Mouse (Mus musculus) forebrain, embryonic 13.5 days (tissue): ENCODE results near the gene Gm6020. TPM values are rescaled to one million over a fixed set of nuclear protein-coding genes. Genes with fewer than 3 reads are reported as not detected.
"Not testable (repeated sequence)": the region's sequence is repeated elsewhere in the genome, so short reads cannot be mapped to it uniquely, and the experiment has no call there.

Experiments used
- ATAC-seq: fragments of 200-750 bp; cut with Nextera tagmentation; 2 replicates; pipeline ENCODE4 v1.8.0; 2017
- H3K27ac ChIP-seq: fragments of 300-500 bp; sonication (generic); 2 replicates; pipeline ENCODE4 v1.5.1; 2015; ENCODE audit warnings: inconsistent platforms, mild to moderate bottlenecking, moderate library complexity
- H3K27me3 ChIP-seq: fragments of 300-500 bp; sonication (generic); 2 replicates; pipeline ENCODE4 v1.6.1; 2015; ENCODE audit warnings: mild to moderate bottlenecking, inconsistent platforms
- H3K36me3 ChIP-seq: fragments of 300-500 bp; sonication (generic); 2 replicates; pipeline ENCODE4 v1.6.1; 2015; ENCODE audit warnings: mild to moderate bottlenecking, inconsistent platforms; ENCODE audit not compliant: poor library complexity, severe bottlenecking
- H3K4me1 ChIP-seq: fragments of 300-500 bp; sonication (generic); 2 replicates; pipeline ENCODE4 v1.6.1; 2015; ENCODE audit warnings: inconsistent platforms
- H3K4me2 ChIP-seq: fragments of 300-500 bp; sonication (generic); 2 replicates; pipeline ENCODE4 v1.6.1; 2015; ENCODE audit warnings: inconsistent platforms, mild to moderate bottlenecking, moderate library complexity
- H3K4me3 ChIP-seq: fragments of 300-500 bp; sonication (generic); 2 replicates; pipeline ENCODE4 v1.5.1; 2015; ENCODE audit warnings: mild to moderate bottlenecking, inconsistent platforms
- H3K9ac ChIP-seq: fragments of 300-500 bp; sonication (generic); 2 replicates; pipeline ENCODE4 v1.6.1; 2015; ENCODE audit warnings: mild to moderate bottlenecking, inconsistent platforms
- H3K9me3 ChIP-seq: fragments of 300-500 bp; sonication (generic); replicated peaks from 2 replicates; pipeline ENCODE4 v1.6.1; 2016; ENCODE audit warnings: inconsistent platforms
- WGBS: fragments of 180-500 bp; shearing (Covaris S2); methylation state at CpG from one replicate; pipeline ENCODE4 v1.1.7; 2015; 5-methylcytosine and 5-hydroxymethylcytosine counted together
- polyA plus RNA-seq: library from polyadenylated mRNA; unstranded; fragments of >200 nt; fragmentation: Nextera tagmentation; extraction: Ambion mirVana; gene quantifications from 2 replicates; pipeline ENCODE4 v1.2.1, GENCODE M21; 2015

The Gm6020 gene
- not detected in 2 replicates for polyA plus RNA-seq

- 90% methylated on average over 2 of the region's 2 CpGs for WGBS
- H3K27ac ChIP-seq, H3K27me3 ChIP-seq, H3K4me2 ChIP-seq, H3K4me1 ChIP-seq, H3K9ac ChIP-seq, H3K4me3 ChIP-seq, ATAC-seq, H3K36me3 ChIP-seq: not testable (repeated sequence)
- H3K9me3 ChIP-seq = peaks cover 16% of the 10 kb centered on the region
These were observed at the start of gene Gm6020 for GRCm38 (mm10) chr19:61183590-61183989. Gene Gm6020 (plus strand): TSS chr19:61183890.

- no peaks in the 10 kb centered on the region for H3K27me3 ChIP-seq
- no peaks in the 10 kb centered on the region for H3K9me3 ChIP-seq
- H3K4me1 ChIP-seq = peaks cover 10% of the 10 kb centered on the region
- no peak overlapping the region for H3K9ac ChIP-seq
- no peak overlapping the region for H3K27ac ChIP-seq
- H3K4me3 ChIP-seq = no peak overlapping the region
- no peak for ATAC-seq
- H3K36me3 ChIP-seq = peaks cover 4% of the 10 kb centered on the region; the same call in 1 of the 2 replicates
- no peak overlapping the region for H3K4me2 ChIP-seq
These were observed 45.0 kb upstream of the Gm6020 start for GRCm38 (mm10) chr19:61138655-61139054.

- H3K36me3 ChIP-seq = no peaks in the 10 kb centered on the region
- peak within 1 kb of the TSS; percentile 76 for H3K4me2 ChIP-seq
- peak within 1 kb of the TSS; percentile 85 for H3K9ac ChIP-seq
- H3K9me3 ChIP-seq = no peaks in the 10 kb centered on the region
- peak within 1 kb of the TSS; percentile 65 for H3K4me3 ChIP-seq
- under 1% methylated on average over 18 of the region's 18 CpGs for WGBS
- no peaks in the 10 kb centered on the region for H3K27me3 ChIP-seq
- ATAC-seq = peak; percentile 100
- H3K27ac ChIP-seq = no peak within 1 kb of the TSS
- peaks cover 10% of the 10 kb centered on the region for H3K4me1 ChIP-seq
These were observed 43.1 kb upstream of the Gm6020 start, which contains the start of gene Zfp950 for GRCm38 (mm10) chr19:61140342-61141206. Gene Zfp950 (minus strand): TSS chr19:61140840.

- H3K4me1 ChIP-seq = peaks cover 10% of the 10 kb centered on the region
- peak overlapping the region; percentile 65 for H3K4me3 ChIP-seq
- no peak for ATAC-seq
- no peaks in the 10 kb centered on the region for H3K9me3 ChIP-seq
- no peak overlapping the region for H3K27ac ChIP-seq
- no peaks in the 10 kb centered on the region for H3K36me3 ChIP-seq
- H3K9ac ChIP-seq = no peak overlapping the region; the same call in 1 of the 2 replicates
- no peaks in the 10 kb centered on the region for H3K27me3 ChIP-seq
- peak overlapping the region; percentile 76 for H3K4me2 ChIP-seq
- WGBS = 22% methylated on average over 4 of the region's 4 CpGs
These were observed 42.4 kb upstream of the Gm6020 start for GRCm38 (mm10) chr19:61141299-61141698.

GRCm38 (mm10) chr19:61151372-61151700, 32.4 kb upstream of the Gm6020 start:
- peak overlapping the region; percentile 58 for H3K9ac ChIP-seq
- 8% methylated on average over 8 of the region's 8 CpGs for WGBS

GRCm38 (mm10) chr19:61151701-61152420, 31.8 kb upstream of the Gm6020 start:
- WGBS = 6% methylated on average over 27 of the region's 27 CpGs
- peak overlapping the region; percentile 58 for H3K9ac ChIP-seq
- peaks cover 7% of the 10 kb centered on the region; the same call in 1 of the 2 replicates for H3K27me3 ChIP-seq
- no peaks in the 10 kb centered on the region for H3K36me3 ChIP-seq
- peak overlapping the region; percentile 41 for H3K4me3 ChIP-seq
- ATAC-seq = peak; percentile 74
- peaks cover 9% of the 10 kb centered on the region; the same call in 1 of the 2 replicates for H3K4me1 ChIP-seq
- H3K27ac ChIP-seq = no peak overlapping the region
- H3K4me2 ChIP-seq = peak overlapping the region; percentile 80
- H3K9me3 ChIP-seq = no peaks in the 10 kb centered on the region

More at GRCm38 (mm10) chr19:61151372-61151700, 32.4 kb upstream of the Gm6020 start:
- Histone ChIP-seq H3K4me2 (peak overlapping the region; percentile 80), H3K27me3 (peaks cover 7% of the 10 kb centered on the region; the same call in 1 of the 2 replicates), H3K4me1 (peaks cover 9% of the 10 kb centered on the region; the same call in 1 of the 2 replicates), H3K9me3 (no peaks in the 10 kb centered on the region), H3K27ac (no peak overlapping the region), H3K4me3 (peak overlapping the region; percentile 41), H3K36me3 (no peaks in the 10 kb centered on the region)
- peak; percentile 70 for ATAC-seq

GRCm38 (mm10) chr19:61175756-61176324, 7.8 kb upstream of the Gm6020 start, which contains the start of gene Gm7102:
Gene Gm7102 (minus strand): TSS chr19:61176309.
- no peak for ATAC-seq
- 39% methylated on average over 39 of the region's 39 CpGs for WGBS
- H3K4me1 ChIP-seq = no peaks in the 10 kb centered on the region
- H3K4me2 ChIP-seq = peak within 1 kb of the TSS; percentile 50
- H3K27ac ChIP-seq = no peak within 1 kb of the TSS
- peak within 1 kb of the TSS; percentile 26 for H3K4me3 ChIP-seq
- no peaks in the 10 kb centered on the region for H3K36me3 ChIP-seq
- no peak within 1 kb of the TSS; the same call in 1 of the 2 replicates for H3K9ac ChIP-seq
- no peaks in the 10 kb centered on the region for H3K27me3 ChIP-seq
- H3K9me3 ChIP-seq = no peaks in the 10 kb centered on the region; the same call in 1 of the 2 replicates

GRCm38 (mm10) chr19:61199316-61199715, 15.6 kb downstream of the Gm6020 start:
- 11% methylated on average over 13 of the region's 13 CpGs for WGBS
- no peak overlapping the region for H3K4me2 ChIP-seq
- no peak overlapping the region for H3K9ac ChIP-seq
- no peak overlapping the region for H3K27ac ChIP-seq
- no peak for ATAC-seq
- no peaks in the 10 kb centered on the region for H3K36me3 ChIP-seq
- no peaks in the 10 kb centered on the region for H3K9me3 ChIP-seq
- no peaks in the 10 kb centered on the region for H3K4me1 ChIP-seq
- no peak overlapping the region for H3K4me3 ChIP-seq
- H3K27me3 ChIP-seq = no peaks in the 10 kb centered on the region

- H3K36me3 ChIP-seq = no peaks in the 10 kb centered on the region
- no peak overlapping the region for H3K4me3 ChIP-seq
- H3K27me3 ChIP-seq = no peaks in the 10 kb centered on the region
- WGBS = 15% methylated on average over 10 of the region's 10 CpGs
- H3K27ac ChIP-seq = no peak overlapping the region
- no peak overlapping the region for H3K4me2 ChIP-seq
- H3K9ac ChIP-seq = no peak overlapping the region
- no peak for ATAC-seq
- no peaks in the 10 kb centered on the region for H3K9me3 ChIP-seq
- H3K4me1 ChIP-seq = no peaks in the 10 kb centered on the region
These were observed 16.1 kb downstream of the Gm6020 start for GRCm38 (mm10) chr19:61199836-61200235.

- H3K36me3 ChIP-seq, H3K4me1 ChIP-seq, H3K27me3 ChIP-seq, H3K9me3 ChIP-seq, H3K27ac ChIP-seq, H3K4me2 ChIP-seq, ATAC-seq, H3K9ac ChIP-seq, H3K4me3 ChIP-seq: not testable (repeated sequence)
- WGBS = 85% methylated on average over 6 of the region's 6 CpGs
These were observed 23.8 kb downstream of the Gm6020 start for GRCm38 (mm10) chr19:61207506-61207905.

- Histone ChIP-seq H3K4me1 (peaks cover 3% of the 10 kb centered on the region; the same call in 1 of the 2 replicates), H3K9me3 (peaks cover 3% of the 10 kb centered on the region; the same call in 1 of the 2 replicates), H3K27me3 (peaks cover 7% of the 10 kb centered on the region; the same call in 1 of the 2 replicates), H3K9ac (no peak overlapping the region), H3K4me2 (no peak overlapping the region), H3K36me3 (no peaks in the 10 kb centered on the region), H3K27ac (no peak overlapping the region), H3K4me3 (no peak overlapping the region)
- WGBS = 92% methylated on average over 6 of the region's 6 CpGs
- ATAC-seq = no peak
These were observed 40.1 kb downstream of the Gm6020 start for GRCm38 (mm10) chr19:61223706-61224328.
